Mouse (Mus musculus) forebrain, embryonic 14.5 days (tissue): ENCODE results near the gene Cmip. TPM values are rescaled to one million over a fixed set of nuclear protein-coding genes. Genes with fewer than 3 reads are reported as not detected.

Experiments used
- ATAC-seq: fragments of 200-750 bp; cut with Nextera tagmentation; 2 replicates; pipeline ENCODE4 v1.8.0; 2017; ENCODE audit warnings: mild to moderate bottlenecking, moderate library complexity
- DNase-seq: peaks from one replicate; pipeline ENCODE4 v3.0.0-alpha.2; 2015; ENCODE audit warnings: low spot score
- H3K27ac ChIP-seq: fragments of 300-500 bp; sonication (generic); 2 replicates; pipeline ENCODE4 v1.5.1; 2014; ENCODE audit warnings: low read depth, mild to moderate bottlenecking, control low read depth, low read length, moderate library complexity
- H3K27me3 ChIP-seq: fragments of 300-500 bp; sonication (generic); replicated peaks from 2 replicates; pipeline ENCODE4 v1.6.1; 2014; ENCODE audit warnings: low read length, control low read depth, mixed read lengths; ENCODE audit not compliant: control insufficient read depth, insufficient read depth
- H3K36me3 ChIP-seq: fragments of 300-500 bp; sonication (generic); 2 replicates; pipeline ENCODE4 v1.6.1; 2014; ENCODE audit warnings: low read length, control low read depth; ENCODE audit not compliant: control insufficient read depth, insufficient read depth
- H3K4me1 ChIP-seq: fragments of 300-500 bp; sonication (generic); 2 replicates; pipeline ENCODE4 v1.6.1; 2014; ENCODE audit warnings: antibody characterized with exemption, low read length, control low read depth; ENCODE audit not compliant: control insufficient read depth, insufficient read depth
- H3K4me2 ChIP-seq: fragments of 300-500 bp; sonication (generic); 2 replicates; pipeline ENCODE4 v1.6.1; 2014; ENCODE audit warnings: mild to moderate bottlenecking, control low read depth, low read length
- H3K4me3 ChIP-seq: fragments of 300-500 bp; sonication (generic); 2 replicates; pipeline ENCODE4 v1.5.1; 2014; ENCODE audit warnings: low read depth, low read length, control low read depth
- H3K9ac ChIP-seq: fragments of 300-500 bp; sonication (generic); 2 replicates; pipeline ENCODE4 v1.6.1; 2014; ENCODE audit warnings: mild to moderate bottlenecking, low read length, control low read depth, moderate library complexity
- H3K9me3 ChIP-seq: fragments of 300-500 bp; sonication (generic); replicated peaks from 2 replicates; pipeline ENCODE4 v1.6.1; 2016; ENCODE audit warnings: low read length, control low read depth, mixed read lengths; ENCODE audit not compliant: control insufficient read depth
- WGBS: fragments of 180-500 bp; shearing (Covaris S2); extraction: QIAGEN DNeasy Blood & Tissue Kit; methylation state at CpG from one replicate; pipeline ENCODE4 v1.1.7; 2014; 5-methylcytosine and 5-hydroxymethylcytosine counted together
- polyA plus RNA-seq: library from polyadenylated mRNA; unstranded; fragments of >200 nt; fragmentation: Nextera tagmentation; extraction: Ambion mirVana; gene quantifications from 2 replicates; pipeline ENCODE4 v1.2.1, GENCODE M21; 2014

Cmip gene
- polyA plus RNA-seq, 1 experiment from 2014 or later: 57.4 TPM

GRCm38 (mm10) chr8:117340800-117341199, 83.9 kb downstream of the Cmip start:
- Histone ChIP-seq H3K9ac (no peak overlapping the region), H3K36me3 (no peaks in the 10 kb centered on the region), H3K4me3 (no peak overlapping the region), H3K4me1 (peaks cover 2% of the 10 kb centered on the region), H3K27ac (no peak overlapping the region), H3K27me3 (no peaks in the 10 kb centered on the region), H3K9me3 (no peaks in the 10 kb centered on the region), H3K4me2 (no peak overlapping the region)
- DNase-seq: no peak
- ATAC-seq: no peak
- 96% methylated on average over 12 of the region's 12 CpGs for WGBS

GRCm38 (mm10) chr8:117342735-117343385, 86.0 kb downstream of the Cmip start:
- Histone ChIP-seq H3K27me3 (no peaks in the 10 kb centered on the region), H3K4me2 (no peak overlapping the region), H3K27ac (no peak overlapping the region), H3K36me3 (no peaks in the 10 kb centered on the region), H3K9me3 (no peaks in the 10 kb centered on the region), H3K4me1 (peaks cover 2% of the 10 kb centered on the region), H3K9ac (no peak overlapping the region), H3K4me3 (no peak overlapping the region)
- no peak for DNase-seq
- WGBS: 87% methylated on average over 8 of the region's 8 CpGs
- no peak for ATAC-seq

GRCm38 (mm10) chr8:117343484-117343883, 86.6 kb downstream of the Cmip start:
- Histone ChIP-seq H3K27ac (no peak overlapping the region), H3K9ac (no peak overlapping the region), H3K4me3 (no peak overlapping the region), H3K36me3 (no peaks in the 10 kb centered on the region), H3K9me3 (no peaks in the 10 kb centered on the region), H3K27me3 (no peaks in the 10 kb centered on the region), H3K4me1 (peaks cover 6% of the 10 kb centered on the region), H3K4me2 (no peak overlapping the region)
- no peak for DNase-seq
- ATAC-seq: no peak
- 90% methylated on average over 10 of the region's 10 CpGs for WGBS

- Histone ChIP-seq H3K4me3 (no peak overlapping the region), H3K27ac (no peak overlapping the region), H3K9ac (no peak overlapping the region), H3K4me1 (peaks cover 11% of the 10 kb centered on the region), H3K27me3 (no peaks in the 10 kb centered on the region), H3K4me2 (no peak overlapping the region), H3K36me3 (no peaks in the 10 kb centered on the region), H3K9me3 (no peaks in the 10 kb centered on the region)
- no peak for ATAC-seq
- 84% methylated on average over 11 of the region's 11 CpGs for WGBS
- no peak for DNase-seq
Observed at GRCm38 (mm10) chr8:117344899-117345298, 88.0 kb downstream of the Cmip start.

- Histone ChIP-seq H3K9me3 (no peaks in the 10 kb centered on the region), H3K4me3 (no peak overlapping the region), H3K27me3 (no peaks in the 10 kb centered on the region), H3K36me3 (no peaks in the 10 kb centered on the region), H3K9ac (no peak overlapping the region), H3K4me2 (no peak overlapping the region), H3K4me1 (peaks cover 11% of the 10 kb centered on the region), H3K27ac (no peak overlapping the region)
- 88% methylated on average over 11 of the region's 11 CpGs for WGBS
- ATAC-seq (no peak), DNase-seq (no peak)
Observed at GRCm38 (mm10) chr8:117345376-117345775, 88.5 kb downstream of the Cmip start.

- Histone ChIP-seq H3K9me3 (no peaks in the 10 kb centered on the region), H3K27ac (no peak overlapping the region), H3K9ac (no peak overlapping the region), H3K4me1 (peaks cover 11% of the 10 kb centered on the region), H3K36me3 (no peaks in the 10 kb centered on the region), H3K4me3 (no peak overlapping the region), H3K4me2 (no peak overlapping the region), H3K27me3 (no peaks in the 10 kb centered on the region)
- WGBS: 51% methylated on average over 4 of the region's 4 CpGs
- 0 out of 2 replicates have a peak, but pooled peaks have one; percentile 5 for ATAC-seq
- no peak for DNase-seq
Observed at GRCm38 (mm10) chr8:117347556-117347955, 90.7 kb downstream of the Cmip start.

- ATAC-seq: peak; percentile 47; the same call in 1 of the 2 replicates
Observed at GRCm38 (mm10) chr8:117348718-117349394, 92.0 kb downstream of the Cmip start.

GRCm38 (mm10) chr8:117349541-117349940, 92.7 kb downstream of the Cmip start:
- 86% methylated on average over 4 of the region's 4 CpGs for WGBS
- ATAC-seq: no peak
- no peaks in the 10 kb centered on the region for H3K9me3 ChIP-seq

More at GRCm38 (mm10) chr8:117348718-117349394, 92.0 kb downstream of the Cmip start:
- Histone ChIP-seq H3K4me1 (peaks cover 11% of the 10 kb centered on the region), H3K4me3 (no peak overlapping the region), H3K9me3 (no peaks in the 10 kb centered on the region), H3K27me3 (no peaks in the 10 kb centered on the region), H3K27ac (peak overlapping the region; percentile 52; the same call in 1 of the 2 replicates), H3K4me2 (no peak overlapping the region), H3K9ac (no peak overlapping the region), H3K36me3 (no peaks in the 10 kb centered on the region)
- 58% methylated on average over 11 of the region's 11 CpGs for WGBS
- DNase-seq: peak; percentile 42

GRCm38 (mm10) chr8:117352098-117352497, 95.2 kb downstream of the Cmip start:
- DNase-seq (no peak), ATAC-seq (no peak)
- no peak overlapping the region for H3K9ac ChIP-seq
- H3K4me2 ChIP-seq: no peak overlapping the region
- no peak overlapping the region for H3K27ac ChIP-seq
- H3K36me3 ChIP-seq: no peaks in the 10 kb centered on the region
- peaks cover 16% of the 10 kb centered on the region for H3K4me1 ChIP-seq
- no peaks in the 10 kb centered on the region for H3K27me3 ChIP-seq
- no peak overlapping the region for H3K4me3 ChIP-seq
- 95% methylated on average over 4 of the region's 4 CpGs for WGBS
- H3K9me3 ChIP-seq: no peaks in the 10 kb centered on the region

More at GRCm38 (mm10) chr8:117349541-117349940, 92.7 kb downstream of the Cmip start:
- Histone ChIP-seq H3K9ac (no peak overlapping the region), H3K27ac (no peak overlapping the region), H3K27me3 (no peaks in the 10 kb centered on the region), H3K4me2 (no peak overlapping the region), H3K36me3 (no peaks in the 10 kb centered on the region), H3K4me1 (peaks cover 11% of the 10 kb centered on the region), H3K4me3 (no peak overlapping the region)
- DNase-seq: no peak
